Mouse (Mus musculus): ENCODE measurements at regions not wholly inside any gene's neighbourhood (a gene's known extent, or its start where the extent isn't known, plus 50 kb on each side); places are given as distances from the start of the nearest gene placed in this dataset.

GRCm38 (mm10) chr6:100973366-100974090, 140.1 kb downstream of the Ppp4r2 start:
- no peak for DNase-seq

GRCm38 (mm10) chr6:100974716-100975115, 141.3 kb downstream of the Ppp4r2 start:
- no peak for DNase-seq

- DNase-seq = no peak
Observed at GRCm38 (mm10) chr6:100975835-100976234, 142.4 kb downstream of the Ppp4r2 start.

- DNase-seq = no peak
Observed at GRCm38 (mm10) chr6:100977201-100977691, 143.8 kb downstream of the Ppp4r2 start.

GRCm38 (mm10) chr6:100978113-100978512, 144.7 kb downstream of the Ppp4r2 start:
- no peak for DNase-seq

GRCm38 (mm10) chr6:100978727-100979460, 145.5 kb downstream of the Ppp4r2 start:
- DNase-seq = no peak

GRCm38 (mm10) chr6:100980156-100980555, 146.7 kb downstream of the Ppp4r2 start:
- no peak for DNase-seq

GRCm38 (mm10) chr6:100984861-100985260, 151.4 kb downstream of the Ppp4r2 start:
- DNase-seq = no peak

- DNase-seq = no peak
Observed at GRCm38 (mm10) chr6:100985334-100985937, 152.0 kb downstream of the Ppp4r2 start.

GRCm38 (mm10) chr6:100988521-100988920, 155.1 kb downstream of the Ppp4r2 start:
- no peak for DNase-seq

- DNase-seq = no peak
Observed at GRCm38 (mm10) chr6:100993421-100993820, 160.0 kb downstream of the Ppp4r2 start.

GRCm38 (mm10) chr6:100995874-100996560, 162.6 kb downstream of the Ppp4r2 start:
- no peak for DNase-seq

GRCm38 (mm10) chr6:100998285-100998684, 164.9 kb downstream of the Ppp4r2 start:
- no peak for DNase-seq

GRCm38 (mm10) chr6:101003901-101004300, 170.5 kb downstream of the Ppp4r2 start:
- DNase-seq = no peak

- DNase-seq = no peak
Observed at GRCm38 (mm10) chr6:101021650-101022049, 188.2 kb downstream of the Ppp4r2 start.

- no peak for DNase-seq
Observed at GRCm38 (mm10) chr6:101025816-101026215, 192.4 kb downstream of the Ppp4r2 start.

GRCm38 (mm10) chr6:101027462-101027861, 194.0 kb downstream of the Ppp4r2 start:
- no peak for DNase-seq

- DNase-seq = no peak
Observed at GRCm38 (mm10) chr6:101029436-101029835, 196.0 kb downstream of the Ppp4r2 start.

GRCm38 (mm10) chr6:101030451-101031125, 197.2 kb downstream of the Ppp4r2 start:
- no peak for DNase-seq

GRCm38 (mm10) chr6:101046755-101047154, 213.3 kb downstream of the Ppp4r2 start:
- no peak for DNase-seq

- DNase-seq = no peak
Observed at GRCm38 (mm10) chr6:101047195-101047594, 213.8 kb downstream of the Ppp4r2 start.

GRCm38 (mm10) chr6:101048431-101048830, 215.0 kb downstream of the Ppp4r2 start:
- no peak for DNase-seq
